10 mouse cellular contexts compared by ENCODE assay signal in the genomic region with DNA sequence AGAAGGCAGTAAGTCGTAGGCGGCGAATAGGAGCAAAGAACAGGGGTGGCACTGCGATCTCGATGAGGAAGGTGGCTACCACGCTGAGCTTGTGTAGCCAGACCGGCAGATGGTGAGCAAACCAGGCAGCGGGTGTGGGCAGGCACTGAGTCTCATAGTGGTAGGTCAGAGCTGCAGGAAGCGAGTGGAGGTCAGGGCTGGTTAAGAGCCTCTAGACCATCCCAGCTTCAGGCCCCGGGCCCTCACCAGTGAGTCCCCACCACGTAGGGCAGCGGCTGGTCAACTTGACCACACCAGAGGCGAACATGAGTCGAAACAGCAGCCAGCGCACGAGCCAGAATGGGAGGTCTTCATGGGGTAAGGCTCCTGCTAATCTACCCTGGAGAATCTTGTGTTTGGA. TPM values are rescaled to one million over a fixed set of nuclear protein-coding genes. Genes with fewer than 3 reads are reported as not detected.
DNase-seq lines count a peak whose midpoint lies in the region; ATAC-seq lines count a peak whose summit lies in the region.
"Had no signal": no experiment of that assay in that cellular context is flagged by ENCODE, and none has a peak within 500 bp of the region (broad histone marks: within the 10 kb centered on the region; RNA-seq: fewer than 3 reads in every experiment).

No protein-coding gene starts in this region.

- DNase-seq in heart, postnatal 14 days: no peak
- DNase-seq in midbrain, embryonic 11.5 days (ENCODE audit: low spot score, missing footprints): peak; percentile 28
- no peak for DNase-seq in limb, embryonic 10.5 days (ENCODE audit: low spot score)
- DNase-seq in adrenal gland, adult 2 months: no peak
- DNase-seq: adrenal gland, postnatal 10 days; cerebellum, postnatal 36 days; lung, postnatal 14 days had no signal

- H3K4me1 ChIP-seq in heart, embryonic 14.5 days (ENCODE audit: control insufficient read depth in 2 of 2, insufficient read depth in 2 of 2, low read length in 2 of 2): peaks cover 9 to 29% of the 10 kb centered on the region in 2 experiments
- peaks cover 14% of the 10 kb centered on the region for H3K4me1 ChIP-seq in midbrain, embryonic 11.5 days (ENCODE audit: control insufficient read depth, insufficient read depth, low read length)
- H3K4me1 ChIP-seq in midbrain, embryonic 16.5 days (ENCODE audit: control insufficient read depth, insufficient read depth, low read length): peaks cover 29% of the 10 kb centered on the region
- H3K4me1 ChIP-seq in limb, embryonic 10.5 days: peaks cover 23% of the 10 kb centered on the region
- H3K4me1 ChIP-seq in neural tube, embryonic 14.5 days (ENCODE audit: control insufficient read depth, insufficient read depth, low read length): peaks cover 8% of the 10 kb centered on the region; the same call in 1 of the 2 replicates

- WGBS in heart, embryonic 14.5 days: 95% methylated on average over 16 of the region's 16 CpGs
- 90% methylated on average over 16 of the region's 16 CpGs for WGBS in midbrain, embryonic 11.5 days
- 92% methylated on average over 16 of the region's 16 CpGs for WGBS in midbrain, embryonic 16.5 days
- 96% methylated on average over 16 of the region's 16 CpGs for WGBS in limb, embryonic 10.5 days
- 93% methylated on average over 16 of the region's 16 CpGs for whole genome bisulfite sequencing in neural tube, embryonic 14.5 days

- intact Hi-C loops in heart, postnatal 14 days (cut with DNase I): loop anchor here (2.0 to 10.0 kb wide), 2 partner anchors 39 to 229 kb away; a partner anchor contains a TSS

- no peak for ATAC-seq in heart, embryonic 14.5 days (ENCODE audit: insufficient number of reproducible peaks, insufficient read depth, low FRiP score, low read depth)
- ATAC-seq in midbrain, embryonic 11.5 days (ENCODE audit: low FRiP score): no peak
- no peak for ATAC-seq in midbrain, embryonic 16.5 days
- no peak for ATAC-seq in neural tube, embryonic 14.5 days (ENCODE audit: low read depth)

- no peaks in the 10 kb centered on the region for H3K9me3 ChIP-seq in heart, embryonic 14.5 days (ENCODE audit: control insufficient read depth, low read length)
- H3K9me3 ChIP-seq in midbrain, embryonic 11.5 days (ENCODE audit: control insufficient read depth, low read length): no peaks in the 10 kb centered on the region
- H3K9me3 ChIP-seq in midbrain, embryonic 16.5 days (replicated peaks; ENCODE audit: control insufficient read depth, low read length, poor library complexity, severe bottlenecking): no peaks in the 10 kb centered on the region
- H3K9me3 ChIP-seq in limb, embryonic 10.5 days (replicated peaks): no peaks in the 10 kb centered on the region
- H3K9me3 ChIP-seq in neural tube, embryonic 14.5 days (ENCODE audit: control insufficient read depth, low read length): no peaks in the 10 kb centered on the region

- H3K4me3 ChIP-seq in heart, embryonic 14.5 days (ENCODE audit: control insufficient read depth in 1 of 2, insufficient read depth in 1 of 2, low read depth in 1 of 2, low read length in 2 of 2): no peak overlapping the region
- no peak overlapping the region for H3K4me3 ChIP-seq in midbrain, embryonic 11.5 days (ENCODE audit: low read depth, low read length)
- no peak overlapping the region for H3K4me3 ChIP-seq in midbrain, embryonic 16.5 days (ENCODE audit: low read depth, low read length)
- H3K4me3 ChIP-seq in limb, embryonic 10.5 days: peak overlapping the region; percentile 76
- H3K4me3 ChIP-seq in neural tube, embryonic 14.5 days (ENCODE audit: low read depth, low read length): no peak overlapping the region

- H3K9ac ChIP-seq in heart, embryonic 14.5 days (ENCODE audit: low read length): peak overlapping the region; percentile 93
- H3K9ac ChIP-seq in midbrain, embryonic 11.5 days (ENCODE audit: low read length): no peak overlapping the region
- H3K9ac ChIP-seq in midbrain, embryonic 16.5 days (ENCODE audit: low read depth, low read length): no peak overlapping the region; the same call in 1 of the 2 replicates
- H3K9ac ChIP-seq in neural tube, embryonic 14.5 days (replicated peaks; ENCODE audit: low read depth, low read length): no peak overlapping the region

- no peak overlapping the region for H3K27ac ChIP-seq in heart, embryonic 14.5 days (replicated peaks in 1 of 2; ENCODE audit: control insufficient read depth in 1 of 2, insufficient read depth in 1 of 2, low read depth in 2 of 2, low read length in 2 of 2)
- H3K27ac ChIP-seq in midbrain, embryonic 11.5 days (ENCODE audit: low read depth, low read length): no peak overlapping the region
- no peak overlapping the region for H3K27ac ChIP-seq in midbrain, embryonic 16.5 days (ENCODE audit: low read length)
- no peak overlapping the region for H3K27ac ChIP-seq in limb, embryonic 10.5 days
- H3K27ac ChIP-seq in neural tube, embryonic 14.5 days (ENCODE audit: low read depth, low read length): no peak overlapping the region

- peaks cover 52% of the 10 kb centered on the region for H3K36me3 ChIP-seq in heart, embryonic 14.5 days (ENCODE audit: control insufficient read depth, insufficient read depth, low read length)
- H3K36me3 ChIP-seq in midbrain, embryonic 11.5 days (ENCODE audit: control insufficient read depth, insufficient read depth, low read length): peaks cover 19% of the 10 kb centered on the region
- peaks cover 21% of the 10 kb centered on the region; the same call in 1 of the 2 replicates for H3K36me3 ChIP-seq in midbrain, embryonic 16.5 days (ENCODE audit: control insufficient read depth, insufficient read depth, low read length)
- H3K36me3 ChIP-seq in limb, embryonic 10.5 days: peaks cover 57% of the 10 kb centered on the region
- H3K36me3 ChIP-seq in neural tube, embryonic 14.5 days (ENCODE audit: control insufficient read depth, insufficient read depth, low read length): peaks cover 21% of the 10 kb centered on the region

- H3K27me3 ChIP-seq in heart, embryonic 14.5 days (ENCODE audit: control insufficient read depth, insufficient read depth, low read length): no peaks in the 10 kb centered on the region
- no peaks in the 10 kb centered on the region for H3K27me3 ChIP-seq in midbrain, embryonic 11.5 days (ENCODE audit: control insufficient read depth, insufficient read depth, low read length)
- no peaks in the 10 kb centered on the region for H3K27me3 ChIP-seq in midbrain, embryonic 16.5 days (ENCODE audit: control insufficient read depth, insufficient read depth, low read depth, low read length)
- no peaks in the 10 kb centered on the region for H3K27me3 ChIP-seq in limb, embryonic 10.5 days (ENCODE audit: low read depth, poor library complexity, severe bottlenecking)
- no peaks in the 10 kb centered on the region for H3K27me3 ChIP-seq in neural tube, embryonic 14.5 days (ENCODE audit: control insufficient read depth, insufficient read depth, low read length)

- H3K4me2 ChIP-seq in heart, embryonic 14.5 days (ENCODE audit: low read length): no peak overlapping the region
- H3K4me2 ChIP-seq in midbrain, embryonic 11.5 days: no peak overlapping the region
- H3K4me2 ChIP-seq in midbrain, embryonic 16.5 days (ENCODE audit: low read length): no peak overlapping the region
- peak overlapping the region; percentile 79; the same call in 1 of the 2 replicates for H3K4me2 ChIP-seq in neural tube, embryonic 14.5 days (ENCODE audit: low read depth, low read length)

RNA-seq across cellular contexts. Expression of a gene that starts 1.6 kb away (rescaled TPM):
- polyA plus RNA-seq in heart, embryonic 14.5 days (2014; fragmentation: Nextera tagmentation; extraction: Ambion mirVana): 33.5 and 36.2 TPM in 2 replicates
- total RNA-seq in heart, postnatal 14 days (2021): 10 to 100 TPM; 33.1 to 38.3 TPM
- polyA plus RNA-seq in midbrain, embryonic 11.5 days (2014; fragmentation: Nextera tagmentation; extraction: Ambion mirVana): 29.8 and 31.8 TPM in 2 replicates
- 29.0 and 34.9 TPM in 2 replicates for polyA plus RNA-seq in midbrain, embryonic 16.5 days (2015; fragmentation: Nextera tagmentation; extraction: Ambion mirVana)
- 40.8 and 45.1 TPM in 2 replicates for polyA plus RNA-seq in limb, embryonic 10.5 days (2016; fragmentation: Nextera tagmentation; extraction: Ambion mirVana)
- 19.8 and 28.6 TPM in 2 replicates for polyA plus RNA-seq in neural tube, embryonic 14.5 days (2014; fragmentation: Nextera tagmentation; extraction: Ambion mirVana)
- 10 to 100 TPM; 37.1 to 40.2 TPM for total RNA-seq in adrenal gland, adult 2 months (2021)
- 58.0 and 63.1 TPM in 2 replicates for polyA plus RNA-seq in adrenal gland, adult 2 months (2012; rRNA removed)

RNA-seq across cellular contexts. Expression of a gene that starts 1.7 kb away (rescaled TPM):
- polyA plus RNA-seq in heart, embryonic 14.5 days (2014; fragmentation: Nextera tagmentation; extraction: Ambion mirVana): 95.0 and 97.6 TPM in 2 replicates
- 10 to 100 TPM; 56.0 to 64.7 TPM for total RNA-seq in heart, postnatal 14 days (2021)
- 155 and 168 TPM in 2 replicates for polyA plus RNA-seq in midbrain, embryonic 11.5 days (2014; fragmentation: Nextera tagmentation; extraction: Ambion mirVana)
- polyA plus RNA-seq in midbrain, embryonic 16.5 days (2015; fragmentation: Nextera tagmentation; extraction: Ambion mirVana): 116 and 117 TPM in 2 replicates
- 197 and 200 TPM in 2 replicates for polyA plus RNA-seq in limb, embryonic 10.5 days (2016; fragmentation: Nextera tagmentation; extraction: Ambion mirVana)
- 89.5 and 90.2 TPM in 2 replicates for polyA plus RNA-seq in neural tube, embryonic 14.5 days (2014; fragmentation: Nextera tagmentation; extraction: Ambion mirVana)
- total RNA-seq in adrenal gland, adult 2 months (2021): 10 to 100 TPM; 61.7 to 74.8 TPM
- polyA plus RNA-seq in adrenal gland, adult 2 months (2012; rRNA removed): 101 and 102 TPM in 2 replicates

RNA-seq across cellular contexts. Expression of a gene that starts 19.6 kb away (rescaled TPM):
- polyA plus RNA-seq in heart, embryonic 14.5 days (2014; fragmentation: Nextera tagmentation; extraction: Ambion mirVana): not detected in 2 replicates
- not detected for total RNA-seq in heart, postnatal 14 days (2021)
- polyA plus RNA-seq in midbrain, embryonic 11.5 days (2014; fragmentation: Nextera tagmentation; extraction: Ambion mirVana): not detected in 2 replicates
- polyA plus RNA-seq in midbrain, embryonic 16.5 days (2015; fragmentation: Nextera tagmentation; extraction: Ambion mirVana): not detected in 2 replicates
- polyA plus RNA-seq in limb, embryonic 10.5 days (2016; fragmentation: Nextera tagmentation; extraction: Ambion mirVana): not detected in 2 replicates
- polyA plus RNA-seq in neural tube, embryonic 14.5 days (2014; fragmentation: Nextera tagmentation; extraction: Ambion mirVana): not detected in 2 replicates
- total RNA-seq in adrenal gland, adult 2 months (2021): not detected
- 0.21 and 0.92 TPM in 2 replicates for polyA plus RNA-seq in adrenal gland, adult 2 months (2012; rRNA removed)

RNA-seq across cellular contexts. Expression of a gene that starts 19.8 kb away (rescaled TPM):
- polyA plus RNA-seq in heart, embryonic 14.5 days (2014; fragmentation: Nextera tagmentation; extraction: Ambion mirVana): 7.9 and 9.4 TPM in 2 replicates
- total RNA-seq in heart, postnatal 14 days (2021): 10 to 100 TPM; 19.7 to 21.4 TPM
- 5.8 and 6.0 TPM in 2 replicates for polyA plus RNA-seq in midbrain, embryonic 11.5 days (2014; fragmentation: Nextera tagmentation; extraction: Ambion mirVana)
- polyA plus RNA-seq in midbrain, embryonic 16.5 days (2015; fragmentation: Nextera tagmentation; extraction: Ambion mirVana): 11.8 and 16.4 TPM in 2 replicates
- 7.4 and 9.0 TPM in 2 replicates for polyA plus RNA-seq in limb, embryonic 10.5 days (2016; fragmentation: Nextera tagmentation; extraction: Ambion mirVana)
- 20.0 and 24.3 TPM in 2 replicates for polyA plus RNA-seq in neural tube, embryonic 14.5 days (2014; fragmentation: Nextera tagmentation; extraction: Ambion mirVana)
- total RNA-seq in adrenal gland, adult 2 months (2021): 10 to 100 TPM; 33.9 to 36.2 TPM
- 68.5 and 73.3 TPM in 2 replicates for polyA plus RNA-seq in adrenal gland, adult 2 months (2012; rRNA removed)

RNA-seq across cellular contexts. Expression of a gene that starts 23.0 kb away (rescaled TPM):
- polyA plus RNA-seq in heart, embryonic 14.5 days (2014; fragmentation: Nextera tagmentation; extraction: Ambion mirVana): 1.2 and 1.6 TPM in 2 replicates
- under 1 TPM; 0.20 to 0.74 TPM for total RNA-seq in heart, postnatal 14 days (2021)
- 1.2 and 1.9 TPM in 2 replicates for polyA plus RNA-seq in midbrain, embryonic 11.5 days (2014; fragmentation: Nextera tagmentation; extraction: Ambion mirVana)
- polyA plus RNA-seq in midbrain, embryonic 16.5 days (2015; fragmentation: Nextera tagmentation; extraction: Ambion mirVana): 1.9 and 3.0 TPM in 2 replicates
- polyA plus RNA-seq in limb, embryonic 10.5 days (2016; fragmentation: Nextera tagmentation; extraction: Ambion mirVana): 1.2 and 1.5 TPM in 2 replicates
- polyA plus RNA-seq in neural tube, embryonic 14.5 days (2014; fragmentation: Nextera tagmentation; extraction: Ambion mirVana): 3.5 and 3.7 TPM in 2 replicates
- under 1 TPM in 1 of 2 experiments, not detected in 1; 0.26 TPM for total RNA-seq in adrenal gland, adult 2 months (2021)
- 9.9 and 10.1 TPM in 2 replicates for polyA plus RNA-seq in adrenal gland, adult 2 months (2012; rRNA removed)
